In genomic region chr19:53943802-53944785, GRCm38 (mm10) we compare ENCODE assay signal across 7 mouse cellular contexts. TPM values are rescaled to one million over a fixed set of nuclear protein-coding genes. Genes with fewer than 3 reads are reported as not detected.
DNase-seq lines count a peak whose midpoint lies in the region; ATAC-seq lines count a peak whose summit lies in the region.

Gene Shoc2, plus strand, starts transcription at chr19:53944306.
Gene Bbip1, minus strand, starts transcription at chr19:53944627.

- DNase-seq in adrenal gland, postnatal 14 days = peak; percentile 99
- peak; percentile 99 for DNase-seq in embryonic facial prominence, embryonic 11.5 days (ENCODE audit: low spot score)
- peak; percentile 99 for DNase-seq in kidney, adult 11 months
- peak; percentile 96 for DNase-seq in limb, embryonic 10.5 days (ENCODE audit: low spot score)
- peak; percentile 96 for DNase-seq in spleen, adult 12 weeks (ENCODE audit: low spot score)

- H3K9ac ChIP-seq in embryonic facial prominence, embryonic 11.5 days (replicated peaks; ENCODE audit: low read length) = peak within 1 kb of the TSS; percentile 92
- H3K9ac ChIP-seq in midbrain, embryonic 13.5 days (replicated peaks) = peak within 1 kb of the TSS; percentile 96

- H3K4me3 ChIP-seq in embryonic facial prominence, embryonic 11.5 days (ENCODE audit: low read depth, low read length) = peak within 1 kb of the TSS; percentile 91
- peak within 1 kb of the TSS; percentile 91 for H3K4me3 ChIP-seq in limb, embryonic 10.5 days
- peak within 1 kb of the TSS; percentile 92 for H3K4me3 ChIP-seq in midbrain, embryonic 13.5 days (replicated peaks)

- 0% methylated on average over 56 of the region's 62 CpGs for WGBS in embryonic facial prominence, embryonic 11.5 days
- WGBS in limb, embryonic 10.5 days = under 1% methylated on average over 62 of the region's 62 CpGs
- under 1% methylated on average over 59 of the region's 62 CpGs for WGBS in midbrain, embryonic 13.5 days

- peak within 1 kb of the TSS; percentile 97 for H3K27ac ChIP-seq in embryonic facial prominence, embryonic 11.5 days (replicated peaks; ENCODE audit: low read depth, low read length)
- H3K27ac ChIP-seq in limb, embryonic 10.5 days = peak within 1 kb of the TSS; percentile 96
- peak within 1 kb of the TSS; percentile 98 for H3K27ac ChIP-seq in midbrain, embryonic 13.5 days

- H3K9me3 ChIP-seq in embryonic facial prominence, embryonic 11.5 days (replicated peaks; ENCODE audit: control insufficient read depth, low read length) = no peaks in the 10 kb centered on the region
- H3K9me3 ChIP-seq in limb, embryonic 10.5 days (replicated peaks) = no peaks in the 10 kb centered on the region
- no peaks in the 10 kb centered on the region for H3K9me3 ChIP-seq in midbrain, embryonic 13.5 days

- H3K36me3 ChIP-seq in embryonic facial prominence, embryonic 11.5 days (replicated peaks; ENCODE audit: control insufficient read depth, insufficient read depth, low read depth, low read length) = no peaks in the 10 kb centered on the region
- peaks cover 17% of the 10 kb centered on the region; the same call in 1 of the 2 replicates for H3K36me3 ChIP-seq in limb, embryonic 10.5 days
- peaks cover 4% of the 10 kb centered on the region; the same call in 1 of the 2 replicates for H3K36me3 ChIP-seq in midbrain, embryonic 13.5 days

- peak within 1 kb of the TSS; percentile 50 for H3K4me2 ChIP-seq in embryonic facial prominence, embryonic 11.5 days (ENCODE audit: low read depth, low read length)
- peak within 1 kb of the TSS; percentile 64 for H3K4me2 ChIP-seq in midbrain, embryonic 13.5 days (replicated peaks)

- H3K4me1 ChIP-seq in embryonic facial prominence, embryonic 11.5 days (ENCODE audit: control insufficient read depth, insufficient read depth, low read length) = no peaks in the 10 kb centered on the region
- H3K4me1 ChIP-seq in limb, embryonic 10.5 days = peaks cover 12% of the 10 kb centered on the region
- peaks cover 34% of the 10 kb centered on the region for H3K4me1 ChIP-seq in midbrain, embryonic 13.5 days (replicated peaks)

- no peaks in the 10 kb centered on the region for H3K27me3 ChIP-seq in embryonic facial prominence, embryonic 11.5 days (ENCODE audit: control insufficient read depth, insufficient read depth, low read length)
- H3K27me3 ChIP-seq in limb, embryonic 10.5 days (ENCODE audit: low read depth, poor library complexity, severe bottlenecking) = no peaks in the 10 kb centered on the region
- no peaks in the 10 kb centered on the region for H3K27me3 ChIP-seq in midbrain, embryonic 13.5 days

- ATAC-seq in embryonic facial prominence, embryonic 11.5 days (replicated peaks; ENCODE audit: insufficient number of reproducible peaks, low FRiP score, low TSS enrichment, low read depth) = peak; percentile 93
- peak; percentile 78 for ATAC-seq in granulocyte monocyte progenitor cell, adult 5-6 weeks (replicated peaks; ENCODE audit: poor library complexity, severe bottlenecking)
- peak; percentile 94 for ATAC-seq in midbrain, embryonic 13.5 days

RNA-seq across cellular contexts. Expression of gene Shoc2, which starts in this region (rescaled TPM):
- total RNA-seq in adrenal gland, postnatal 14 days (2021) = 42.0 and 44.8 TPM in 2 replicates
- polyA plus RNA-seq in embryonic facial prominence, embryonic 11.5 days (2014; fragmentation: Nextera tagmentation; extraction: Ambion mirVana) = 72.5 and 79.7 TPM in 2 replicates
- total RNA-seq in granulocyte monocyte progenitor cell, adult 5-6 weeks (2014; fragmentation: Nextera tagmentation) = 28.4 and 30.1 TPM in 2 replicates
- 42.8 and 55.2 TPM in 2 replicates for total RNA-seq in granulocyte monocyte progenitor cell, adult 5-6 weeks (2017)
- polyA plus RNA-seq in limb, embryonic 10.5 days (2016; fragmentation: Nextera tagmentation; extraction: Ambion mirVana) = 49.9 and 54.0 TPM in 2 replicates
- 62.3 and 63.9 TPM in 2 replicates for polyA plus RNA-seq in midbrain, embryonic 13.5 days (2015; fragmentation: Nextera tagmentation; extraction: Ambion mirVana)

RNA-seq across cellular contexts. Expression of gene Bbip1, which starts in this region (rescaled TPM):
- total RNA-seq in adrenal gland, postnatal 14 days (2021) = 23.2 and 26.1 TPM in 2 replicates
- polyA plus RNA-seq in embryonic facial prominence, embryonic 11.5 days (2014; fragmentation: Nextera tagmentation; extraction: Ambion mirVana) = 109 and 114 TPM in 2 replicates
- 63.6 and 91.9 TPM in 2 replicates for total RNA-seq in granulocyte monocyte progenitor cell, adult 5-6 weeks (2014; fragmentation: Nextera tagmentation)
- 33.7 and 37.1 TPM in 2 replicates for total RNA-seq in granulocyte monocyte progenitor cell, adult 5-6 weeks (2017)
- 80.4 and 81.9 TPM in 2 replicates for polyA plus RNA-seq in limb, embryonic 10.5 days (2016; fragmentation: Nextera tagmentation; extraction: Ambion mirVana)
- polyA plus RNA-seq in midbrain, embryonic 13.5 days (2015; fragmentation: Nextera tagmentation; extraction: Ambion mirVana) = 120 and 134 TPM in 2 replicates

Comparison
In these comparisons a context has a peak if more than half of its experiments do, and no peak if none do; other contexts are left out.
1. Peak in every context shown above with its lines: DNase-seq, ATAC-seq, H3K4me3 ChIP-seq and H3K27ac ChIP-seq.